Mouse (Mus musculus) heart, postnatal 0 days (tissue): ENCODE results near the gene Slc25a45.

Source experiments
- CTCF ChIP-seq: IDR thresholded peaks from 2 replicates; pipeline ENCODE4 v1.5.1; 2016; ENCODE audit warnings: antibody characterized with exemption, control low read depth, low read depth
- EP300 ChIP-seq: IDR thresholded peaks from 2 replicates; pipeline ENCODE4 v1.6.1; 2016; ENCODE audit warnings: antibody characterized with exemption, low read depth

- TF ChIP-seq EP300 = no peak
- TF ChIP-seq CTCF = no peak
These were observed 50.9 kb downstream of the Slc25a45 start for GRCm38 (mm10) chr19:5928546-5928945.
